Mouse (Mus musculus) MEL (cell line): ENCODE results near the gene Tctn3.

Experiments
- CTCF ChIP-seq, 3 experiments: IDR thresholded peaks in 2 of 3; conservative IDR thresholded peaks in 1 of 3; 2 replicates each; pipeline ENCODE4 v1.5.1; 2011 to 2012; ENCODE audit warnings: low read length in 3 of 3, low read depth in 2 of 3, mild to moderate bottlenecking in 2 of 3, improper control_type of control experiment in 1 of 3, inconsistent platforms in 1 of 3, mixed read lengths in 1 of 3, moderate library complexity in 1 of 3; ENCODE audit not compliant: control insufficient read depth in 1 of 3, insufficient read depth in 1 of 3, poor library complexity in 1 of 3, severe bottlenecking in 1 of 3
- EP300 ChIP-seq, 2 experiments: IDR thresholded peaks; 2 replicates each; pipeline ENCODE4 v1.6.1; 2011; ENCODE audit warnings: improper control_type of control experiment in 2 of 2, low read length in 2 of 2, low read depth in 1 of 2, mild to moderate bottlenecking in 1 of 2

DNA sequence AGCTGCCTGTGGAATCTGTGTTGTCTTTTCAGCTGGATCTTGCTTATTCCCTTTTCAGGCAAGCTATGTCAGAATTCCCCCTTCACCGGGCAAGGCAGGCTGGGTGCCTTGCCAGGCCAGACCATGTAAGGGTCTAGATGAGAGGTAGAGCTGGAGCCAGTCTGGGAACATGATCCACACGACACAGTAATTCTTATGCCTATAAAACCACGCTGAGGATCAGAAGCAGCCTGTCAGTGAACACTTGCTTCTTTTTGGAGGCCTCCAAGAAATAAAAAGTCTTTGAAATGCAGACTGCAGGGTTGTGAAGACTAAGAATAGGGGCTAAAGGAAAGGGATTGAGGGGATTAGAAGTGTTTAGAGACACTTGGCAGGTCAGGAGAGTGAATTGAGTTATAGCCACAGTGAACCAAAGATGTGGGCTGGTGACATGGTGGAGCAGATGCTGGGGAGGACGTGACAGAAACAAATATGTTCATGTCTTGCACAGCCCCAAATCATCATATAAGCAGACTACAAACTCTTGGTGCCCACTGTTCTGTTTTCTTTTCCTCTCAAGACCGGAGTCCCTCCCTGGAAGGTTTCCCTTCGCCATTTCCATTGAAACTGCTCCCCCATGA, 62.4 kb downstream of the Tctn3 start:
- no peak for TF ChIP-seq EP300 (IDR thresholded peaks at IDR 0.05; ENCODE audit: low read depth in 1 of 2, low read length in 2 of 2)
- TF ChIP-seq CTCF (IDR thresholded peaks at IDR 0.05 in 2 of 3, conservative IDR thresholded peaks at IDR 0.05 in 1 of 3; ENCODE audit: control insufficient read depth in 1 of 3, insufficient read depth in 1 of 3, low read depth in 2 of 3, low read length in 3 of 3, poor library complexity in 1 of 3, severe bottlenecking in 1 of 3), result no peak
